Mouse (Mus musculus): ENCODE data around the gene Sh2d2a.
"Not testable (repeated sequence)": the region's sequence is repeated elsewhere in the genome, so short reads cannot be mapped to it uniquely, and the experiment has no call there.

Sh2d2a gene

DNA sequence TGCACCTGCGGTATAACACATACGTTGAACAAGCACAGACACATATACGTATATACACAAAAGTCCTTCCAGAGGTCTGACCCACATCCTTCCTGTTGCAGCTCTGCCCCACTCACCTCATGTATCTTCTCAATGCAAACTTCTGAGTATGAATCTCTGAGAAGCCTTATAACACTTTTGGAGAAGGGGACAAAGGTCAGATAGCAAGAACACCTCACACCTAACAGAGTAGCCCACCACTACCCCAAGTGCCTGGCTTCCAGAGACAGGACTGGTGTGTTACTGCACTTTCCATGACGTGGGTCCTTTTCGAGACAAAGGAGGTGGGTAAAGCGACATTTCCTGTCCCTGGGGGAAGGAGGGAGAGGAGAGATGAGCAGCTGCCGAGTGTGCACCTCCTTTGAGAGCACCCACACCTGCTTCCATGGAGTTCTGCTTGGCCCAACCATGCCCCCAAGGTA lies at the start of gene Sh2d2a:
Gene Sh2d2a (plus strand): TSS at position 106 of the 461 bp plus-strand sequence.
- DNase-seq (ENCODE audit: low spot score in 2 of 2) = peak; percentile 82 to 91

DNA sequence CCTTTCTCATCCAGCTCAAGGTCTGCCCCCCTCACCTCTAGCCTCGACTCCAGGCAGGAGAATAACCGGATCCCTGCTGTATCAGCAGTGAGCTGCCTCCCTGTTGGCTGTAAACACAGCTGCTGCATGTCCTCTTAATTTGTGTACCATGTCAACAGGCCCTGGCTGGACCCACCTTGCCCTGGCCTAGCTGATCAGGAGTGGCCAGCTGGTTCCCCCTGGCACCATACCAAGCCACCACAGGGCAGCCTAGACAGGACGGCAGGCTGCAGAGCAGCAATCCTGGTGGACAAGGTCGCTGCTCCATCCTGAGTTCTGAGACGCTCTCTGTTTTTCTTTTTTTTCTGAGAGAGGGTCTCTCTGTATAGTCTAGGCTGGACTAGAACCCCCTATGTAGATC lies 44.9 kb upstream of the Sh2d2a start:
- DNase-seq (ENCODE audit: low spot score in 2 of 2) = no peak

DNA sequence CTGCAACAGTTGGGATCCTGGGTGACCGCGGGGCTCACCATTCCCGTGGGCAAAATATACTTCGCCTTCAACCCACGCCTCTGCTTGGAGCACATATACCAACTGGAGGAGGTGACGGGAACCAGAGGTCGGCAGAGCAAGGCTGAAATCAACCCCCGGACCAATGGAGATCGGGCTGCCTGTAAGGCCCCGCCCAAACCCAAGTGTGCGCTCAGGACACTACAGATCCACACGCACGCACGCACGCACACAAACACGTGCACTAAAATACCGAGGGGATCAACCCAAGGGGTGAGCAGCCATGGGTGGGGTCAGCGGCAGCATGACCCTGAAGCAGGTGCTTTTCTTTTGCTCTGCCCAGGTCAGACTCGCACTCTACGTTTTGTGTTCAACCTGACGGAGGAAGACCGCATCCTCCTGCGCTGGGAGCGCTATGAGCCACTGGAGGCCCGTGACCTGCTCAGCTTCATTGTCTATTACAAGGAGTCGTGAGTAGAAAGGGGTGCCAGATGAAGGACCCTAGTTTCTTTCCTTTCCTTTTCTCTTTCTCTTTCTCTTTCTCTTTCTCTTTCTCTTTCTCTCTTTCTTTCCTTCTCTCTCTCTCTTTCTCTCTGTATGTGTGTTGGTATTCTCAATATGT lies 42.4 kb upstream of the Sh2d2a start:
- no peak for DNase-seq (ENCODE audit: low spot score in 2 of 2)

DNA sequence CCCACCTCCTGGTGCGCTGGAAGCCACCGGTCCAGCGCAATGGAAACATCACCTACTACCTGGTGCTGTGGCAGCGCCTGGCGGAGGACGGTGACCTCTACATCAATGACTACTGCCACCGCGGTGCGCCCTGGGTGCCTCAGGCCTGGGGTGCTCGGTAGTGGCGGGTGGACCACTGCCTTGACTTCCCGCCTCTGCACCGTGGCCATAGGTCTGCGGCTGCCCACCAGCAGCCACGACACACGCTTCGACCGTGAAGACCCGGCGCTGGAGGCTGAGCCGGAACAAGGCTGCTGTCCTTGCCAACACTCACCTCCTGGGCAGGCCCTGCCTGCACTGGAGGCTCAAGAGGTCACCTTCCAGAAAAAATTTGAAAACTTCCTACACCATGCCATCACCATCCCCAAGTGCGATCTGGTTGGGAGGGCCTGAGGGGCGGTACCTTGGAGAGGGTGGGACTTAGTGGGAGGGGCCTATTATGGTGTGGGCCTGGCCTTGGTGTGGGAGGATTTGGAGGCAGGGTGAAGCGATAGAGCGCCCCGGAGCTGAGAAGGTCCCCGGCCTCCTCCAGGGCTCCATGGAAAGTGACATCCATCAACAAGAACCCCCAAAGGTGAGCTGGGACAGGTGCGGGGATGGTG lies 37.1 kb upstream of the Sh2d2a start:
- DNase-seq (ENCODE audit: low spot score in 2 of 2) = no peak

DNA sequence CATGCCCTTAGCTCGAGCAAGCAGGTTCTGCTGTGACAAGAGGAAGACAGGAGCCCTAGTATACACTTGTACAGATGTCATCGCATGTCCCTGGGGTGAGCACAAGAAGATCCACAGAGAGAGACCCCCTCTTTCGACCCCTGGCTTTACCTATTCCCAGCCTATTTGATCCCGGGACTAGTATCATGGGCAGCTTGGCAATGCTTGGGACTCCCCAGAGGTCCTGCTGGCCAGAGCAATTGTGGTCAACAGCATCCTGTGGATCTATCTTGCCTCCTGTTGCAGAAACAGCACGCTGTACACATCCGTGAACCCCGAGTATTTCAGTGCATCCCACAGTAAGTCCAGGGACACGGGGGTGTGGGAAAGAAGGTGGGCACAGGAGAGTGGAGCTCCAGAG lies 35.3 kb upstream of the Sh2d2a start:
- DNase-seq (ENCODE audit: low spot score in 2 of 2) = no peak

DNA sequence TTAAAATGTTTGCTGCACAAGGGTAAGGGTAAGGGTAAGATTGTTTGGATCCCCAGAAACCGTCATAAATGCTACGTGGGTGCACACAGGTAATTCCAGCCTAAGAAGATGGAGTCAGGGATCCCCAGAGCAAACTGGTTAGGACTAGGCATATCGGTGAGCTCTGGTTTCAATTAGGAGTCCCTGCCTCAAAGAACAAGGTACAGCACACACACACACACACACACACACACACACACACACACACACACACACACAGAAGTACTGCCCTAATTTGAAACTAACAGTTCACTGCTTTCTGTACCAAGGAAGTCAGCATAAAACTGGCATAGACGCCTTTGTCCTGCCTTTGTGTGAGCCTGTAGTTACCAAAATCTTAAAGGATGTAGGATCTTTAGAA lies 34.1 kb upstream of the Sh2d2a start:
- no peak for DNase-seq (ENCODE audit: low spot score in 2 of 2)

DNA sequence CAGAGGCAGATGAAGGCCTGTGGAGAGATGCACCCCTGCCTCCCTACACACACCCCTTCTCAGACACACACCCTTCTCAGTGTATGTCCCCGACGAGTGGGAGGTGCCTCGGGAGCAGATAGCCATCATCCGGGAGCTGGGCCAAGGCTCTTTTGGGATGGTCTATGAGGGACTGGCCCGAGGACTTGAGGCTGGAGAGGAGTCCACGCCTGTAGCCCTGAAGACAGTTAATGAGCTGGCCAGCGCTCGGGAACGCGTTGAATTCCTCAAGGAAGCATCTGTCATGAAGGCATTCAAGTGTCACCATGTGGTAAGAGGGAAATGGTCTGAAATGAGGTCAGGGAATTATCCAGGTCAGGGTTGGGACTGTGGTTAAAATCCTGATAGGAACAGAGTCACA lies 33.7 kb upstream of the Sh2d2a start:
- DNase-seq (ENCODE audit: low spot score in 2 of 2) = no peak

DNA sequence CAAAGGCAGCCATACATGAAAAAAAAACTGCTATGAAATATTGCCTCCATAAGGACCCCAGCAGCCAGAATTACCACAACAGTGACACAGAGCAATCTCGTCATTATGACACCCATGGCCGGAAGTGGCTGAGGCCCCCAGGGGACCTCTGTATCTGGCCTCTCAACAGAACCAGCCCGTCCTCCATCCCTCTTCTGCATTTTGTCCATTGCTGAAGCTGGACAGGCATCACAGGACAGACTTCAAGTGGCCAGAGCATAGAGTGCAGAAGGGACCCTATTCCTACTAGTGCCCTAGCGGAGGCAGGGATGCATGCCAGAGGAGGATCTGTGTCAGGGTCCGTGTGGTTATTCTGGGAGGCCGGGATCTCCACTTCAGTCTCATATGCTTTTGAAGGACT lies 30.4 kb upstream of the Sh2d2a start:
- DNase-seq (ENCODE audit: low spot score in 2 of 2) = no peak

DNA sequence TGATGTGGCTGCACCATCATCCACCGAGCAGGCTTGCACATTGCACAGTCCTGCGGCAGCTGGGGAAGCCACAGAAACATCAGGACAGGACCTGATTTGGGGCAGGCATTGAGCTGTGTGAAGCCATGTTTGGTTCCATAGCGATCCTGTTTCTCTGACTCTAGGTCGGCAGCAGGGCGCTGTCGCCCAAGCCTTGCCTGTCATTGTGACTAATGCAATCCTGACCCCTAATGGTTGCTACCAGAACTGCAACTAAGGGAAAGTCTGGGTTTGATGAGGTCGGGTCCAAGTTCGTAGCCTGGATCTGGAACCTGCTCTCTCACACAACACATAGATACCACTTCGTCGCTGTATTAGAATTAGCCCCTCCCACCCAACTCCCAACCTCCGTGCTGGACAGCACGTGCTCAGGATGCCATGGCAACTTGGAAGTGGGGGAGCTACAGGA lies 29.9 kb upstream of the Sh2d2a start:
- DNase-seq (ENCODE audit: low spot score in 2 of 2) = peak; percentile 66 to 69

DNA sequence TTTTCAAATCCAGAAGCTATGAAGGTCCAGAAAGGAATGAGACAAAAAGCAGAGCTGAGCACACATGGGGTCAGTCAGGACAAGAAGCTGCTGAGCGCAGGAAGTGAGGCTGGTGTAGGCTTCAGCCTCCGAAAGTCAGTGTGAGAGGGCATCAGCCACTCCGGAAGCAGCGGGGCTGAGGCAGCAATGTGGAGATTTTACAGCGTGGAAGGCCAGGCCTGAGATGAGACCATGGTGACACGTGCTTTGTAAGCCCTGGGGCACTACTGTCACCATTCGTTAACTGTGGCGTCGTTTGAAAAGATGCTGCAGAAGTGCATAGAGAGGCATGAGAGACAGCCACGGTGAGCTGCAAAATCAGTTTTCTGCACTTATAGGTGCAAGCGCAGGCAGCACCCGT lies 28.3 kb upstream of the Sh2d2a start:
- DNase-seq (ENCODE audit: low spot score in 2 of 2) = no peak

DNA sequence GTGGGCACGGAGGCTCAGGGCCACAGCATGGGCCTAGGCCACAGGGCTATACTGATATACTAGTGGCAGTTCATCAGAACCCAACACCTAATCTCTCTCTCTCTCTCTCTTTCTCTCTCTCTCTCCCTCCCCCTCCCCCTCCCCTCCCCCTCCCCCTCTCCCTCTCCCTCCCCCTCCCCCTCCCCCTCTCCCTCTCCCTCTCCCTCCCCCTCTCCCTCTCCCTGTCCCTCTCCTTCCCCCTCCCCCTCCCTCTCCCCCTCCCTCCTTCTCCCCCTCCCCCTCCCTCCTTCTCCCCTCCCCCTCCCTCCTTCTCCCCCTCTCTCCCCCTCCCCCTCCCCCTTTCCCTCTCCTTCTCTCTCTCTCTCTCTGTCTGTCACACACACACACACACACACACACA lies 22.3 kb upstream of the Sh2d2a start, which contains the start of gene Pear1:
Gene Pear1 (minus strand): TSS at position 101 of the 400 bp plus-strand sequence.
- DNase-seq (ENCODE audit: low spot score in 2 of 2) = not testable (repeated sequence)

DNA sequence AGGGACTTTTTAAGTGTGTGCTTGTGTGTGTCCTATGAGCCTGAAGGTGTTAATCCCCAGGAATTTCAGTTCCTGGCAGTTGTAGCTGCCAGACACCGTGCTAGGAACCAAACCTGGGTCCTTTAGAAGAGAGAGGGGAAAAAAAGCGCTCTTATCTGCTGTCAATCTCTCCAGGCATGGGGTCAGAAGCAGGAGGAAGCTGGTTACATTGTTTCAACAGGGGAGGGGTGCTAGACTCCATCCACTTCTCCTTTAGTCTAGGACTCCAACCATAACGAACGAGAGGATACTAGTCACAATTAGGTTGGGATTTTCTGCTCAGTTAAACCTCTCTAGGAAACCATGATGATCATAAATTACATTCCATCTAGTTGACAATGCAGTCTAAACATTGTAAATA lies 18.1 kb upstream of the Sh2d2a start:
- DNase-seq (ENCODE audit: low spot score in 2 of 2) = no peak

DNA sequence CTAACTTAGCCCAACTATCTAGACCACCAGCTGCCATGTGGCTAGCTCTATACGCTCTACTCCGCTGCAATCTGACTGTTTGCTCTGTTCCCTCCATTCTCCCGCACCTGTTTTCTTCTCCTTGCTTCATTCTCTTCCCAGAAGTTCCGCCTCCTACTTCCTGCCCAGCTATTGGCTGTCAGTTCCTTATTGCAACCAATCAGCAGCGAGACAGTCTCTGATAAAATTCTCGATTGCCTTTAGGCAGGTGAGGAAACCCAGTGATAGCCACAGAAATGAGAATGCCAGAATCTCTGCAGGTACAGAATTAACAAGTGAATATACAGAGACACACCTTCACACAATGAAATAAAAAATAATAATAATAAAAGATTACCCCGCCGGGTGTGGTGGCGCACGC lies 17.5 kb upstream of the Sh2d2a start:
- DNase-seq (ENCODE audit: low spot score in 2 of 2) = no peak

DNA sequence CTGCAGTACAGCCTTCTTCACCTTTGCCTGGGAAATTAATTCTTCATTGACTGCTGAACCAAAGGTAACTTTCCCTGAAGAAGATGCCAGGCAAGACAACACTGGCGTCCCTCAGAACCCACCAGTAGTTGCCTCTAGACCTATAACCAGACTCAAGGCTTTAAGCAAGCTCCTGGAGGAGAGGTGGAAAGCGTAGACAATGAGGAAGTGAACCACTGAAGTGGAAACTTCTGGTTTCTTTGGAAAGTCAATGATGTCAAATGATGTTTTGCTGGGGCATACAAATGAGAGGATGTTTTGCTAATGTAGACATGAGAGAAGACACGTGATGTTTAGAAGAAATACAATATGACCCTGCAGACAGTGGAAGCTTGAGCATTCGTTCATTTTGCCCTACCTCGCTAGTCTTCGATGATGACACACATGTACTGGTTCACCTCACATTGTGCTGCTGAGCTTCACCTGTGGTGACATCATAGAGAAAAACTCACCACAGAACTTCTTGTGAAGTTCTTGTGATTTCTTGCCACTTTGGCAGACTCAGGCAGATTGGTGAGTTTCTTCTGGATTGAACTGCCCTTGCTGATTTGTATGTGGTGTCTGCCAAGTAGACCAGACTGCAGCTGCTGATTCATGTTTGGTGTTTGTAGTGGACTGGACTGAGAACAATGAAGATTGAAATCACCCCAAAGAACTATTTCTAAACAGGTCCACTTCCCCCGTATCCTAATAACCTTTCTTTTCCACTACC lies 14.3 kb upstream of the Sh2d2a start:
- no peak for DNase-seq (ENCODE audit: low spot score in 2 of 2)

DNA sequence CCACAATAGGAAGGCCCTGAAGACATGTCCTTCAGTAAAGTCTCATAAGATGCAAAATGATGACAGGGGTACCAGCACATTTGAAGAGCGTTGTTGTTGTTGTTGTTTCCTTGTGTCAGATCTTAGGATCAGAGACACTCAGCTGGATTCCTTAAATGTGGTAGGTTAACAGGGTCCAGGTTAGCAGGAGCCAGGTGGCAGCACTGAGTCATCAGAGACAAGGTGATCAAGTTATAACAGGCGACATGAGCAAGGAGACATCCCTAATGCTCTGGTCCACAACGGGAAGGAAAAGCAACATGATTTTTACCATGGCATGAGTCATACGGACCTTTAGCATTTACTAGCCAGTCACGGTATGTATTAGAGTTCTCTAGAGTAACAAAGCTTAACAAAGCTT lies 13.1 kb upstream of the Sh2d2a start:
- DNase-seq (ENCODE audit: low spot score in 2 of 2) = no peak

DNA sequence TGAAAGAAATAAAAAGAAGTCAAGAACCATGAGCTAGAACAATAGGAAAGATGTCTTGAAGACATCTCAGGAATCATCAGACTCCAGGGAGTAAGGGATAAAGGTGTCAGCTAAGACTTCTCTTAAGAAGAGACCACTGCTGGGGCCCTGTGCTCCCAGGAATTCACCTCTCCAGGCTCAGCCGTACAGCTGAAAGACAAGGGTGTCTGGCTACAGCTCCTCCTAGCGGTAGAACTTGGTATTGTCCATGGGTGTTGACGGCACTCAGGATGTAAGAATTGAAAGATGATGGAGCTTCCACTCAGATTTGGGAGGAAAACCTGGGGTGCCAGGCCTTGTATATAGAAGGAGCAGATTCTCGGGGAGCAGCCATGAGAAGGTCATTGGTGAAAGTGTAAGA lies 7.9 kb upstream of the Sh2d2a start:
- peak; percentile 75 to 76 for DNase-seq (ENCODE audit: low spot score in 2 of 2)

DNA sequence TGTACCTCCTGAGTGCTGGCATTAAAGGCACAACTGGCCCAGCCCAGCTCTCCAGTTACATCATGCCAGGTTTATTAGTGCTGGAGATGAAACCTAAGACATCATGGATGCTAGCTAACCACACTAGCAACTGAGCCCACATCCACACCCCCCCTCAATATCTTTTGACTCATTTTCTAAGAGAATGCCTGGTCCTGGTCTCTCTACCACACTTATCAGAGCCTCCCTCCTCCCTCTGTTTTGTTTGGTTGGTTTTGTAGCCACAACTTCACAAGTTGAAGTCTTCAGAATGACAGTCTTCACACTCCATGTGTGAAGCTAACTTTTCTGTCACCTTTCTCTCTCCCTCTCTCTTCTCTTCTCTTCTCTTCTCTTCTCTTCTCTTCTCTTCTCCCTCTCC lies 5.7 kb upstream of the Sh2d2a start:
- peak; percentile 47 to 78 for DNase-seq (ENCODE audit: low spot score in 2 of 2)

DNA sequence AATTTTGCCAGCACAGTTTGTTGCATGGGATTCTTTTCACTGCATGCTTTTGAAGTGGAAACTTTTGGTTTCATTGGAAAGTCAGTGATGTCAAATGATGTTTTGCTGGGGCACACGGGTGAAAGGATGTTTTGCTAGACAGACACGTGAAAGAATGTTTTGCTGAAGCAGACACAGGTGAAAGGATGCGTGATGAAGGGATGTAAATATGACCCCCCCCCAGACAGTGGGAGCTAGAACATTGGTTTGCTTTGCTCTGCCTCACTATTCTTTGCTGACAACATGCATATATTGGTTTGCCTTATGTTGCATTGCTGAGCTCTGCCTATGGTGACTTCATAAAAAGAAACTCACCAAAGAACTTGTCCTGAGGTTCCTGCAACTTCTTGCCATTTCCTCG lies 1.6 kb upstream of the Sh2d2a start:
- no peak for DNase-seq (ENCODE audit: low spot score in 2 of 2)

DNA sequence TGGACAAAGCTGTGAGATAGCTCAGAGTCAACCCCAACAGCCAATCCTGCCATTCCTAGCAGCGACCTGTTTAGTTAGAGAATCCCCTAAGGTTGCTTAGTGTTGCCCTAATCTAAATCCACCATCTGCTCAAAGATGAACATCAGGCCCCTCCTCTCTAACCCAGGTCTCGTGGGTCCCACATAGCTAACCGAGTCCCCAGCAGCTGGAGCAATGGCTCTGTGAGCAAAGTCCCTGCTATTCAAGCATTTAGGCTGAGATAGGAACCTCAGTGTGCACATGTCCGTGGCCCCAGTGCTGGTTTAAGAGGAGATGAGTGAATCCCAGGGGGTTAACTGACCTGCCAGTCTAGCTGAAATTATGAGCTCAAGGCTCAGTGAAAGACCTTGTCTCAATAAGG lies 369 bp upstream of the Sh2d2a start:
- no peak for DNase-seq (ENCODE audit: low spot score in 2 of 2)

DNA sequence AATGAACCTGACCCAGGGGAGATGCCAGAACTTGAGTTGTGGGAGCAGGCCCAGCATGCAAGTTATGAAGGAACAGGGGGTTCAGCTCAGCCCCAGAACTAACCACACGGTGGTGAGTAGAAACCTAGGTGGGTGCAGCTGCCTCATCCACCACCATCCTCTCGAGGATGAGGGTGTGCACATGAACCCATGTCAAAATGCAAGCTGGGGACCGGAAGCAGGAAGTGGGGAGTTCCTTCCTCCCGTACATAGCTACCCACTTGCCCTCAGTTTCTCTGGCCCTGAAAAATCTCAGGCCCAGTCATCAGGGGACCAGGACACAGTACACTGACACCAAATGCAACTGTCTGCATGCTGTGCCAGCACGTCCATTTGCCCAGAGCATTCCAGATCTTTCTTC lies 1.1 kb downstream of the Sh2d2a start:
- peak; percentile 39 to 47 for DNase-seq (ENCODE audit: low spot score in 2 of 2)

DNA sequence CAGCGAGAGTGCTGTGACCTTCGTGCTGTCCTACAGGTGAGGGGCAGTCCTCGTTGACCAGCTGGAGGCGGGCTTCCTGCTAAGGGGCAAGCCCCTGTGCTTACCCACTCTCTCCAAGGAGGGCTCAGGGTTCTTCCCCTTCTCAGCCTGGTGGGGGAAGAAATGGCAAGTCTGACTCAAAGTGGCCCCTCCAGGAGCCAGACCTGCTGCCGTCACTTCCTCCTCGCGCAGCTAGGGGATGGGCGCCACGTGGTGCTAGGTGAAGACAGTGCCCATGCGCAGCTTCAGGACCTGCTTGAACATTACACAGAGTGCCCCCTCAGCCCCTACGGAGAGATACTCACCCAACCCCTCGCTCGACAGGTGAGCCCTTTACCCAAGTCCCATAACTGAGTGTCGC lies 2.6 kb downstream of the Sh2d2a start:
- DNase-seq (ENCODE audit: low spot score in 2 of 2) = peak in 1 of 2 experiments; percentile 47

DNA sequence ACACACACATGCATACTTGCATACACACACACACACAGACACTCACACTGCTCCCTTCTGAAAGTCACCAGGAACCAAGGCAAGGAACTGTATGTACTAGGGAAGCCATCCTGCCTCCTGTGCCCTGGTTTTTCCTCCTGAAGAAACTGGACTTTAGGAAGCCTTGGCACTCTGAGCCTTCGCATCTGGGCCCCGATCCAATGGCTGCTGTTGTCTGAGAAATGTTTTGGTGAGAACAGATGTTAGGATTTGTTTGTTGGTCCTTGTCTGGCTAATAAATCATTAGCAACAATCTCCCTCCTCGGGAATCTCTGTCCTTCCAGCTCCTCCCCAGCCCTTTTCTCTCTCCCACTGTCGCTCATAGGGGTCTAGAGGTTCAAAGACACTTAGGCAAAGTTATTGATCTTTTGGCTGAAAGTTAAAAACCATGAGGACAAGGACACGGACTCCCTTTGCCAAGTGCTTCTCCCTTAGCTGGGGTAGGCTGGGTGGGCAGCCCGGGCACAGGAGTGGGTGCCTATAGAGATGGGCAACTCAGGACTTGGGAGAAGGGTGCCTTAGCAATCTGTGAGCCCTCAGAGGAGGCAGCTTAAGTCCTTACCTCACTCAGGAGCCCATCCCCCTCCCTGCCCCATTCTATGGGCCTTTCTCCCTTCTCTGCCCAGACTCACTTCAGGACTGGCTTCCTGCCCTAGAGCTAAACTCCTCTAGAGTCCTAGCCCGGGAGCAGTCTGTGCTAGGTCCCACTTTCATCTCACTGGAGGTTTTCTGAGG lies 8.4 kb downstream of the Sh2d2a start:
- DNase-seq (ENCODE audit: low spot score in 2 of 2) = no peak

Data from natural killer cell, adult 2 months (primary cell).